Comparison of ENCODE assay signal across 8 mouse cellular contexts in the genomic region with DNA sequence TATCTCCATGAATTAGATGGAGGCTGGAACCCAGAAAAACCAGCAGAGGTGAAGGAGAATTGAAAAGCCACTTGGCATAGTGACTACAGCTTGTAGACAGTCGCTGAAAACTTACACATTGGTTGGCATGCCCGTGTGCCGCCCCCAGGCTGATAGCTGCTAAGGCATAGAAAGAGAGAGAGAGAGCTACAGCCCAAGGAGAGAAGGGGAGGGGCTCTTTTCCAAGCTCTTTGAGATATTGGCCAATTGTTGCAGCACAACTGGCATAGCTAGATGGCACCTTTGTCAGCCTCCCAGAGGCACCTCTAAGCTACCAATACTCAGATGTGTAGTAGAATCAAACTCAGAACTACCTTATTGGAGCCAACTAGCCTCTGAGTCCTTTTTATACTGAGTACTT. TPM values are rescaled to one million over a fixed set of nuclear protein-coding genes. Genes with fewer than 3 reads are reported as not detected.
DNase-seq lines count a peak whose midpoint lies in the region; ATAC-seq and TF ChIP-seq lines count a peak whose summit lies in the region.

No protein-coding gene starts in this region.

- no peak for DNase-seq in liver, embryonic 11.5 days (ENCODE audit: low spot score)
- DNase-seq in liver, postnatal 0 days, result no peak
- no peak for DNase-seq in thymus, postnatal 0 days (ENCODE audit: low spot score)
- no peak for DNase-seq in frontal cortex, postnatal 36 days (ENCODE audit: low spot score in 2 of 2)
- no peak for DNase-seq in urinary bladder, postnatal 36 days (ENCODE audit: low spot score in 2 of 2)

- H3K27ac ChIP-seq in liver, embryonic 11.5 days (ENCODE audit: low read depth, low read length), result no peak overlapping the region
- no peak overlapping the region for H3K27ac ChIP-seq in liver, postnatal 0 days (ENCODE audit: low read depth)
- H3K27ac ChIP-seq in forebrain, embryonic 13.5 days, result 0 out of 2 replicates have a peak overlapping the region, but pooled peaks have one; percentile 93
- H3K27ac ChIP-seq in intestine, postnatal 0 days (ENCODE audit: low read depth, low read length), result no peak overlapping the region
- peak overlapping the region; percentile 97 for H3K27ac ChIP-seq in neural tube, embryonic 15.5 days (replicated peaks)

- peak overlapping the region; percentile 58; the same call in 1 of the 2 replicates for H3K4me3 ChIP-seq in liver, embryonic 11.5 days (ENCODE audit: low read depth, low read length)
- H3K4me3 ChIP-seq in liver, postnatal 0 days (ENCODE audit: low read depth, low read length), result no peak overlapping the region
- H3K4me3 ChIP-seq in forebrain, embryonic 13.5 days, result peak overlapping the region; percentile 73
- peak overlapping the region; percentile 51 for H3K4me3 ChIP-seq in intestine, postnatal 0 days (ENCODE audit: low read depth, low read length)
- H3K4me3 ChIP-seq in neural tube, embryonic 15.5 days (replicated peaks), result peak overlapping the region; percentile 69

- H3K4me1 ChIP-seq in liver, embryonic 11.5 days (replicated peaks; ENCODE audit: control insufficient read depth, insufficient read depth, low read length), result no peaks in the 10 kb centered on the region
- H3K4me1 ChIP-seq in liver, postnatal 0 days (ENCODE audit: insufficient read depth), result no peaks in the 10 kb centered on the region; the same call in 1 of the 2 replicates
- H3K4me1 ChIP-seq in forebrain, embryonic 13.5 days, result peaks cover 33% of the 10 kb centered on the region
- peaks cover 4% of the 10 kb centered on the region; the same call in 1 of the 2 replicates for H3K4me1 ChIP-seq in intestine, postnatal 0 days (replicated peaks; ENCODE audit: control insufficient read depth, insufficient read depth, low read length)
- H3K4me1 ChIP-seq in neural tube, embryonic 15.5 days, result peaks cover 41% of the 10 kb centered on the region

- 44% methylated on average over 3 of the region's 3 CpGs for WGBS in liver, embryonic 11.5 days
- 72% methylated on average over 3 of the region's 3 CpGs for WGBS in liver, postnatal 0 days (ENCODE audit: insufficient replicate concordance)
- 62% methylated on average over 3 of the region's 3 CpGs for WGBS in forebrain, embryonic 13.5 days
- WGBS in intestine, postnatal 0 days, result 49% methylated on average over 3 of the region's 3 CpGs
- WGBS in neural tube, embryonic 15.5 days, result 35% methylated on average over 3 of the region's 3 CpGs

- no peak overlapping the region for H3K9ac ChIP-seq in liver, embryonic 11.5 days (ENCODE audit: low read depth, low read length)
- no peak overlapping the region for H3K9ac ChIP-seq in liver, postnatal 0 days (replicated peaks)
- peak overlapping the region; percentile 88 for H3K9ac ChIP-seq in forebrain, embryonic 13.5 days
- no peak overlapping the region for H3K9ac ChIP-seq in intestine, postnatal 0 days (ENCODE audit: low read depth, low read length)
- peak overlapping the region; percentile 93 for H3K9ac ChIP-seq in neural tube, embryonic 15.5 days (replicated peaks)

- peak overlapping the region; percentile 63 for H3K4me2 ChIP-seq in liver, embryonic 11.5 days
- H3K4me2 ChIP-seq in liver, postnatal 0 days (ENCODE audit: low read depth, low read length), result no peak overlapping the region
- peak overlapping the region; percentile 91 for H3K4me2 ChIP-seq in forebrain, embryonic 13.5 days
- H3K4me2 ChIP-seq in intestine, postnatal 0 days (replicated peaks; ENCODE audit: low read depth), result peak overlapping the region; percentile 71
- H3K4me2 ChIP-seq in neural tube, embryonic 15.5 days, result peak overlapping the region; percentile 86

- peaks cover 41% of the 10 kb centered on the region for H3K27me3 ChIP-seq in liver, embryonic 11.5 days (replicated peaks; ENCODE audit: control insufficient read depth, insufficient read depth, low read length)
- H3K27me3 ChIP-seq in liver, postnatal 0 days (ENCODE audit: insufficient read depth, low read length), result peaks cover 23% of the 10 kb centered on the region
- H3K27me3 ChIP-seq in forebrain, embryonic 13.5 days, result 0 out of 2 replicates have a peak, but pooled peaks cover 11% of the 10 kb centered on the region
- peaks cover 26% of the 10 kb centered on the region for H3K27me3 ChIP-seq in intestine, postnatal 0 days (replicated peaks; ENCODE audit: control insufficient read depth, insufficient read depth, low read length)
- no peaks in the 10 kb centered on the region for H3K27me3 ChIP-seq in neural tube, embryonic 15.5 days (replicated peaks)

- no peak for ATAC-seq in liver, embryonic 11.5 days (replicated peaks; ENCODE audit: low FRiP score)
- ATAC-seq in liver, postnatal 0 days, result no peak
- no peak for ATAC-seq in forebrain, embryonic 13.5 days
- ATAC-seq in intestine, postnatal 0 days, result no peak
- ATAC-seq in neural tube, embryonic 15.5 days (ENCODE audit: low FRiP score), result no peak

- no peak for TF ChIP-seq CTCF in liver, postnatal 0 days (IDR thresholded peaks at IDR 0.05; ENCODE audit: low read depth)
- no peak for TF ChIP-seq CTCF in intestine, postnatal 0 days (IDR thresholded peaks at IDR 0.05; ENCODE audit: low read depth)

- H3K36me3 ChIP-seq in liver, embryonic 11.5 days (ENCODE audit: control insufficient read depth, insufficient read depth, low read length), result no peaks in the 10 kb centered on the region
- no peaks in the 10 kb centered on the region for H3K36me3 ChIP-seq in liver, postnatal 0 days (replicated peaks; ENCODE audit: insufficient read depth, low read length)
- no peaks in the 10 kb centered on the region for H3K36me3 ChIP-seq in forebrain, embryonic 13.5 days (ENCODE audit: poor library complexity, severe bottlenecking)
- H3K36me3 ChIP-seq in intestine, postnatal 0 days (ENCODE audit: control insufficient read depth, insufficient read depth), result no peaks in the 10 kb centered on the region
- no peaks in the 10 kb centered on the region for H3K36me3 ChIP-seq in neural tube, embryonic 15.5 days

- no peaks in the 10 kb centered on the region for H3K9me3 ChIP-seq in liver, embryonic 11.5 days (ENCODE audit: control insufficient read depth, low read length)
- no peaks in the 10 kb centered on the region for H3K9me3 ChIP-seq in liver, postnatal 0 days (ENCODE audit: low read length)
- no peaks in the 10 kb centered on the region for H3K9me3 ChIP-seq in forebrain, embryonic 13.5 days (replicated peaks)
- H3K9me3 ChIP-seq in intestine, postnatal 0 days (ENCODE audit: control insufficient read depth), result no peaks in the 10 kb centered on the region
- no peaks in the 10 kb centered on the region for H3K9me3 ChIP-seq in neural tube, embryonic 15.5 days (replicated peaks)

- TF ChIP-seq EP300 in liver, postnatal 0 days (IDR thresholded peaks at IDR 0.05; ENCODE audit: low read depth), result no peak

RNA-seq across cellular contexts. Expression of a gene that starts 1.8 kb away (rescaled TPM):
- 7.4 and 7.7 TPM in 2 replicates for polyA plus RNA-seq in liver, embryonic 11.5 days (2014; fragmentation: Nextera tagmentation; extraction: Ambion mirVana)
- polyA plus RNA-seq in liver, postnatal 0 days (2015; fragmentation: Nextera tagmentation; extraction: Ambion mirVana), result 1.8 and 1.9 TPM in 2 replicates
- polyA plus RNA-seq in forebrain, embryonic 13.5 days (2015; fragmentation: Nextera tagmentation; extraction: Ambion mirVana), result 26.3 and 32.4 TPM in 2 replicates
- 23.0 and 25.2 TPM in 2 replicates for polyA plus RNA-seq in intestine, postnatal 0 days (2015; fragmentation: Nextera tagmentation; extraction: Ambion mirVana)
- 41.7 and 51.2 TPM in 2 replicates for polyA plus RNA-seq in neural tube, embryonic 15.5 days (2015; fragmentation: Nextera tagmentation; extraction: Ambion mirVana)
- polyA plus RNA-seq in thymus, postnatal 0 days (2015; fragmentation: Nextera tagmentation; extraction: Ambion mirVana), result 0.74 and 0.75 TPM in 2 replicates

RNA-seq across cellular contexts. Expression of a gene that starts 17.1 kb away (rescaled TPM):
- not detected in 2 replicates for polyA plus RNA-seq in liver, embryonic 11.5 days (2014; fragmentation: Nextera tagmentation; extraction: Ambion mirVana)
- polyA plus RNA-seq in liver, postnatal 0 days (2015; fragmentation: Nextera tagmentation; extraction: Ambion mirVana), result not detected in 2 replicates
- not detected in 2 replicates for polyA plus RNA-seq in forebrain, embryonic 13.5 days (2015; fragmentation: Nextera tagmentation; extraction: Ambion mirVana)
- not detected in 2 replicates for polyA plus RNA-seq in intestine, postnatal 0 days (2015; fragmentation: Nextera tagmentation; extraction: Ambion mirVana)
- polyA plus RNA-seq in neural tube, embryonic 15.5 days (2015; fragmentation: Nextera tagmentation; extraction: Ambion mirVana), result not detected in 2 replicates
- polyA plus RNA-seq in thymus, postnatal 0 days (2015; fragmentation: Nextera tagmentation; extraction: Ambion mirVana), result not detected in 2 replicates

Comparison
In these comparisons a context has a peak if more than half of its experiments do, and no peak if none do; other contexts are left out.
1. H3K27ac ChIP-seq: peak in forebrain, embryonic 13.5 days (single experiment) and neural tube, embryonic 15.5 days (single experiment); none in liver, embryonic 11.5 days (single experiment), liver, postnatal 0 days (single experiment) and intestine, postnatal 0 days (single experiment).
2. H3K9ac ChIP-seq: peak in forebrain, embryonic 13.5 days (single experiment) and neural tube, embryonic 15.5 days (single experiment); none in liver, embryonic 11.5 days (single experiment), liver, postnatal 0 days (single experiment) and intestine, postnatal 0 days (single experiment).